Mouse (Mus musculus) liver, adult 2 months (tissue): ENCODE results near the gene Rpp25. TPM values are rescaled to one million over a fixed set of nuclear protein-coding genes. Genes with fewer than 3 reads are reported as not detected.

ENCODE experiments used
- DNase-seq: peaks from one replicate; pipeline ENCODE4 v3.0.0-alpha.2; 2011; ENCODE audit warnings: low read depth, low spot score; ENCODE audit errors: extremely low read depth
- H3K27ac ChIP-seq: fragments of 200-500 bp; replicated peaks from 2 replicates; pipeline ENCODE4 v1.5.1; 2012; ENCODE audit warnings: low read depth, mild to moderate bottlenecking, control low read depth, inconsistent platforms, low read length; ENCODE audit not compliant: insufficient read depth
- H3K27me3 ChIP-seq: fragments of 200-500 bp; 2 replicates; pipeline ENCODE4 v1.6.1; 2012; ENCODE audit warnings: mild to moderate bottlenecking, moderate library complexity, low read length, inconsistent platforms; ENCODE audit not compliant: control insufficient read depth, insufficient read depth
- H3K36me3 ChIP-seq: fragments of 200-500 bp; 2 replicates; pipeline ENCODE4 v1.6.1; 2012; ENCODE audit warnings: low read length, inconsistent platforms; ENCODE audit not compliant: control insufficient read depth, insufficient read depth
- H3K4me1 ChIP-seq: fragments of 200-500 bp; 2 replicates; pipeline ENCODE4 v1.6.1; 2011; ENCODE audit warnings: low read length; ENCODE audit not compliant: control insufficient read depth, insufficient read depth
- H3K4me3 ChIP-seq: fragments of 200-500 bp; 2 replicates; pipeline ENCODE4 v1.5.1; 2011; ENCODE audit warnings: low read depth, mild to moderate bottlenecking, control low read depth, low read length, moderate library complexity; ENCODE audit not compliant: insufficient read depth
- H3K79me2 ChIP-seq: fragments of 200-500 bp; 2 replicates; pipeline ENCODE4 v1.6.1; 2012; ENCODE audit warnings: inconsistent platforms, mild to moderate bottlenecking, low read length, moderate library complexity; ENCODE audit not compliant: control insufficient read depth, insufficient read depth
- H3K9ac ChIP-seq: fragments of 200-500 bp; 2 replicates; pipeline ENCODE4 v1.6.1; 2012; ENCODE audit warnings: low read depth, mild to moderate bottlenecking, control low read depth, inconsistent platforms, low read length
- CTCF ChIP-seq: fragments of 200-500 bp; IDR thresholded peaks from 2 replicates; pipeline ENCODE4 v1.5.1; 2011; ENCODE audit warnings: low read depth, low read length, control low read depth
- POLR2A ChIP-seq: fragments of 200-500 bp; IDR thresholded peaks from 2 replicates; pipeline ENCODE4 v1.6.1; 2011; ENCODE audit warnings: low read length, control low read depth; ENCODE audit not compliant: insufficient read depth; ENCODE audit errors: extremely low read depth
- WGBS: fragments of 180-500 bp; shearing (Covaris S2); methylation state at CpG from one replicate; pipeline ENCODE4 v1.1.7; 2018; 5-methylcytosine and 5-hydroxymethylcytosine counted together
- polyA plus RNA-seq: library from polyadenylated mRNA; depleted of rRNA; stranded (reverse); fragments of >200 nt; gene quantifications from 2 replicates; pipeline ENCODE4 v1.2.3, GENCODE M21; 2012
- total RNA-seq: library from RNA; depleted of rRNA; stranded (reverse); fragments of >200 nt; gene quantifications from 2 replicates; pipeline ENCODE4 v1.2.3, GENCODE M21; 2014

Gene Rpp25
- total and polyA plus RNA-seq, 2 experiments, result not detected

- peaks cover 4% of the 10 kb centered on the region; the same call in 1 of the 2 replicates for H3K36me3 ChIP-seq
- H3K27me3 ChIP-seq, result no peaks in the 10 kb centered on the region
- peak within 1 kb of the TSS; percentile 93 for H3K9ac ChIP-seq
- peaks cover 29% of the 10 kb centered on the region for H3K4me1 ChIP-seq
- WGBS, result under 1% methylated on average over 95 of the region's 95 CpGs
- TF ChIP-seq POLR2A (peak; percentile 92), CTCF (no peak)
- peak within 1 kb of the TSS; percentile 97 for H3K27ac ChIP-seq
- H3K4me3 ChIP-seq, result peak within 1 kb of the TSS; percentile 77
- peak; percentile 81 for DNase-seq
- peaks cover 32% of the 10 kb centered on the region for H3K79me2 ChIP-seq
These were observed 17.5 kb downstream of the Rpp25 start, which contains the start of gene Cox5a for GRCm38 (mm10) chr9:57521056-57521911. Cox5a (plus strand) TSS chr9:57521274.

- Histone ChIP-seq H3K36me3 (peaks cover 4% of the 10 kb centered on the region; the same call in 1 of the 2 replicates), H3K27me3 (no peaks in the 10 kb centered on the region), H3K9ac (peak overlapping the region; percentile 74), H3K27ac (peak overlapping the region; percentile 97), H3K4me3 (peak overlapping the region; percentile 77), H3K4me1 (peaks cover 31% of the 10 kb centered on the region), H3K79me2 (peaks cover 37% of the 10 kb centered on the region)
- DNase-seq, result no peak
- 6% methylated on average over 7 of the region's 7 CpGs for WGBS
- no peak for TF ChIP-seq CTCF
- TF ChIP-seq POLR2A, result no peak
These were observed 18.5 kb downstream of the Rpp25 start for GRCm38 (mm10) chr9:57522114-57522860.

- peaks cover 31% of the 10 kb centered on the region for H3K4me1 ChIP-seq
- 37% methylated on average over 4 of the region's 4 CpGs for WGBS
- H3K27ac ChIP-seq, result no peak overlapping the region
- H3K9ac ChIP-seq, result 0 out of 2 replicates have a peak overlapping the region, but pooled peaks have one; percentile 12
- no peaks in the 10 kb centered on the region for H3K27me3 ChIP-seq
- H3K36me3 ChIP-seq, result peaks cover 4% of the 10 kb centered on the region; the same call in 1 of the 2 replicates
- H3K79me2 ChIP-seq, result peaks cover 37% of the 10 kb centered on the region
- TF ChIP-seq CTCF (no peak), POLR2A (no peak)
- no peak for DNase-seq
- H3K4me3 ChIP-seq, result no peak overlapping the region
These were observed 19.0 kb downstream of the Rpp25 start for GRCm38 (mm10) chr9:57522861-57523246.

GRCm38 (mm10) chr9:57523754-57524153 lies 19.9 kb downstream of the Rpp25 start:
- Histone ChIP-seq H3K27ac (no peak overlapping the region), H3K27me3 (no peaks in the 10 kb centered on the region), H3K4me1 (peaks cover 31% of the 10 kb centered on the region), H3K4me3 (no peak overlapping the region), H3K9ac (no peak overlapping the region), H3K79me2 (peaks cover 40% of the 10 kb centered on the region), H3K36me3 (peaks cover 8% of the 10 kb centered on the region)
- 29% methylated on average over 1 of the region's 1 CpGs for WGBS
- DNase-seq, result peak; percentile 60
- TF ChIP-seq POLR2A, result no peak
- TF ChIP-seq CTCF, result no peak

- peaks cover 31% of the 10 kb centered on the region for H3K4me1 ChIP-seq
- H3K9ac ChIP-seq, result peak overlapping the region; percentile 42
- H3K27me3 ChIP-seq, result no peaks in the 10 kb centered on the region
- H3K4me3 ChIP-seq, result no peak overlapping the region
- peaks cover 15% of the 10 kb centered on the region for H3K36me3 ChIP-seq
- TF ChIP-seq CTCF, result no peak
- TF ChIP-seq POLR2A, result no peak
- peaks cover 40% of the 10 kb centered on the region for H3K79me2 ChIP-seq
- no peak for DNase-seq
- H3K27ac ChIP-seq, result no peak overlapping the region
These were observed 20.6 kb downstream of the Rpp25 start for GRCm38 (mm10) chr9:57524439-57524838.
